Mouse (Mus musculus): Measurements from ENCODE around the gene S100a13.

S100a13 gene

DNA sequence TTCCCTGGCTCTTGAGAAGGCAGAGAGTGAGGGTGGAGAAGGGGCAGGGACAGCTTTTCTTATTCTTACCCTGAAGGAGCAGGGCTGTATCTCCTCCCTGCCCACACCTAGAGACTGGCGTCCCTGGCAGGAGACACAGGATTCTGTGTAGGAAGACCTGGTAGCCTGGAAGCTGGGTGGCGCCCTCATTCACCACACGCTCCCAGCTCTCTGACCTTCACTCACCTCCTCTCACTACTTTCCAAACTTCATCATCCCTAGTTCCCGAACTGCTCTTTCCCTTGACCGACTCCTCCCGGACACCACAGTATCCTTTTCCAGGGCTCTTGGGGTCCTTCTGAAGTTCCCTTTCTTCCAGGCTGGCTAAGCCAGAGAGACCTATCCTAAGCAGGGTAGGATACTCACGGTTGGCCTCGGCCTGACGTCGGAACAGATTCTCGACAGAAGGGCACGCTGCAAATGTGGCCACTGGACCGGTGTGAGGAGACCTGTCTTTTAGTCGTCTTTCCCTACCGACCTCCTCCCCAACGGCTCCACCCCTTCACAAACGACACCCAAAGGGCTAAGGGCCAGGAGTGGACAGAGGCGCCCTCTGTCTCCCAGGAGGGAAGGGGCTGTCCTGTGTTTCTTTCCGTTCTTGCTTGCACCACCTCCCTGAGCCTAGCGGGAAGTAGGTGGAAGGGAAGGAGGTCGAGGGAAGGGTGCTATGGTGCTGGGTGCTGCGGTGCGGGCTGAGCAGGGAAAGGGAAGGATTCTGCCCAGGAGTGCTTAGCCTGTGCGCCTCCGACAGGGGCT lies at the start of gene S100a13, which contains the start of gene S100a1:
S100a13 (plus strand) TSS at position 640 of the 795 bp plus-strand sequence.
S100a1 (minus strand) TSS at position 597 of the 795 bp plus-strand sequence.
- DNase-seq (ENCODE audit: extremely low spot score, low read depth, low spot score) = no peak

DNA sequence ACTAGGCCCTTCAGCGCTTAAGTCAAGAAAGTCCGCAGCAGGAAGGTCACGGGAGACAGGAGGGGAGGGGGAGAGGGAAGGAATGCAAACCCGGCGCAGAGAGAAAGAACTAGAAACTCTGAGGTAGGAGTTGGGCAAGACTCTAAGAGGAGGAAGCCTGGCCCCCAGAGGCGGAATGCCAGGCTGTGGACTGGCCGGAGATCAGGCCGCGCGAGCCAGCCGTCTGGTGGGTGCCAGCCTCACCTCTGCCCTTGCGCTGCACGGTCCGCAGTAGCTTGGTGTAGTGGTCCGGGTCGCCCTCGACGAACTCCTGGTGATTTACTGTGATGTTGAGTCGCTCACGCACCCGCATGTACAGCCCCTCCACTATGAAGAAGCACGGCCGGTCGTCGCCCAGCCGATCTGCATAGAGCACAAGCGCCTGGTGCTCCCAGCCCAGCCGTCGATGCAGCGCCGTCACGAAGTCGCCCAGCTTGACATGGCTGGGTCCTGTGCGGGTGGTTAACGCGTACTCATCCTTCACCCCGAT lies 49.6 kb upstream of the S100a13 start:
- DNase-seq (ENCODE audit: extremely low spot score, low read depth, low spot score) = no peak

GRCm38 (mm10) chr3:90465081-90465685 lies 49.1 kb upstream of the S100a13 start:
- no peak for DNase-seq (ENCODE audit: extremely low spot score, low read depth, low spot score)

DNA sequence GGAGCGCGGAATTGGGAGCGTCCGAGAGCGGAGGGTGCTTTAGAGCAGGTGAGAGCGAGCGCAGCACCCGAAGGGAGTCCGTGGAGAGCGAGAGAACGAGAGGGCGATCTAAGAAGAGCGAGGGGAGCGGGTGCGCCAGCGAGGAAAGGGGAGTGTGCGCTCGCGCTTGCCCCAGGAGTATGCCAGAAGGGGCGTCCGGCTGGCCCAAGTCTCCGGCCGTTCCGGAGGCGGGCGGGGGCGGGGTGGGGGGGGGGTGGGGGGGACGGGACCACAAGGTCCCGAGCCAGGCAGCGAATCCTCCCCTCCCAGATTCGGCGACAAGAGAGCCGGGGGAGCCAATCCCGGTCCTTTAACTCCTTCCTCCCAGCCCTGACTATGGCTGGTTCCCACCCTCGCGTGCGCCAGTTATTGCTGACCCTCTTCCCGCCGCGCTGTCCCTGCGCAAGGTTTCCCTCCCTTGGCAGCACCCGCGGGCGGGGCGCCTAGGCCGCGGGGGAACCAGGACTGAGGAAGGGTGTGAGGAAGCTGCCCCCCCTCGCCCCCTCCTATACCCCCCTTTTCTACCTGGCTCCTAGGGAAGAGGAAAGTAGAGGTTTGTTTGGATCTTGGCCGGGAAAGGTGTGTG lies 48.4 kb upstream of the S100a13 start, which contains the start of gene Npr1:
Npr1 (minus strand) TSS at position 181 of the 625 bp plus-strand sequence.
- no peak for DNase-seq (ENCODE audit: extremely low spot score, low read depth, low spot score)

GRCm38 (mm10) chr3:90466311-90466766 lies 47.9 kb upstream of the S100a13 start:
- DNase-seq (ENCODE audit: extremely low spot score, low read depth, low spot score) = no peak

DNA sequence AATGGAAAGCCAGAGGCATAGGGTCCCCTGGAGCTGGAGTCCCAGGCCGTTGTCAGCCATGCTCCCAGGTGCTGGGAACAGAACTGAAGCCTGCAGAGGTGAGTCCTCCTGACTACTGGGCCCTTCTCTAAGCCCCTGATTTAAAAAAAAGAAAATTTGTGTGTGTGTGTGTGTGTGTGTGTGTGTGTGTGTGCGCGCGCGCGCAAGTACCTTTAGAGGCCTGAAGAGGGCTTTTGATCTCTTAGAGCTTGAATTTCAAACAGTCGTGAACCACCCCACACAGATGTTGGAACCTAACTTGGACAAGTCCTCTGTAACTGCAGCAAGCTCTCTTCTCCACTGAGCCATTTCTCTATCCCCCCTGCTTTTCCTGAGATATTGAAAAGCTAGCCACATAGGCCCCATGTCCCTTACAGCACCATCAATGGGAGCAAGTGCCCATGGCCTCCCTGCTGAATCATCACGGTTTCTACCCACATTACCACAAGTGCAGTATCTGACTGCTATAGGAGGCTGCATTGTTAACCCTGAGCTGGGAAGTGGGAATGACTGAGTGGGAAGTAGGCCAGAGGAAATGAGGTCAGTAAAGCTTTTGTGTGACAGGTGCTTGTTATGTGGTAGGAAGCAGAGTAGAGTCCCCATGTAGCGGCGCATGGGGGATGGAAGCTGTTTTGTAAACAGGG lies 46.5 kb upstream of the S100a13 start:
- no peak for DNase-seq (ENCODE audit: extremely low spot score, low read depth, low spot score)

DNA sequence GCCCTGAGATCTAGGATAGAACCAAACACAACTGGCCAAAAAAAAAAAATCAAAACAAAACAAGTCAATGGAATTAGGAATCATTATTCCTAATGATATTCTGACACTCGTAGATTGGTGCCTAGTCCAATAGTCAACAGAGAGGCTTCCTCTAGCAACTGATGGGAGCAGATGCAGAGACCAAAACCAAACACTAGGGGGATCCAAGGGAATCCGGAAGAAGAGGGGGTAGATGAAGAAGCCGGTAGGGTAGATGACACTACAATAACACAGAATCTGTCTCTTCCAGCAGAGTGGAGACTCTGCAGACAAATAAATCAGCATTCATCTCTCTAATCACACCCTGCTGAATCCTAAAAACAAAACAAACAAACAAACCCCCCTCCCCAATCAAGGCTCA lies 42.0 kb upstream of the S100a13 start:
- DNase-seq (ENCODE audit: extremely low spot score, low read depth, low spot score) = no peak

- no peak for DNase-seq (ENCODE audit: extremely low spot score, low read depth, low spot score)
Observed at GRCm38 (mm10) chr3:90475151-90475830, 38.9 kb upstream of the S100a13 start.

DNA sequence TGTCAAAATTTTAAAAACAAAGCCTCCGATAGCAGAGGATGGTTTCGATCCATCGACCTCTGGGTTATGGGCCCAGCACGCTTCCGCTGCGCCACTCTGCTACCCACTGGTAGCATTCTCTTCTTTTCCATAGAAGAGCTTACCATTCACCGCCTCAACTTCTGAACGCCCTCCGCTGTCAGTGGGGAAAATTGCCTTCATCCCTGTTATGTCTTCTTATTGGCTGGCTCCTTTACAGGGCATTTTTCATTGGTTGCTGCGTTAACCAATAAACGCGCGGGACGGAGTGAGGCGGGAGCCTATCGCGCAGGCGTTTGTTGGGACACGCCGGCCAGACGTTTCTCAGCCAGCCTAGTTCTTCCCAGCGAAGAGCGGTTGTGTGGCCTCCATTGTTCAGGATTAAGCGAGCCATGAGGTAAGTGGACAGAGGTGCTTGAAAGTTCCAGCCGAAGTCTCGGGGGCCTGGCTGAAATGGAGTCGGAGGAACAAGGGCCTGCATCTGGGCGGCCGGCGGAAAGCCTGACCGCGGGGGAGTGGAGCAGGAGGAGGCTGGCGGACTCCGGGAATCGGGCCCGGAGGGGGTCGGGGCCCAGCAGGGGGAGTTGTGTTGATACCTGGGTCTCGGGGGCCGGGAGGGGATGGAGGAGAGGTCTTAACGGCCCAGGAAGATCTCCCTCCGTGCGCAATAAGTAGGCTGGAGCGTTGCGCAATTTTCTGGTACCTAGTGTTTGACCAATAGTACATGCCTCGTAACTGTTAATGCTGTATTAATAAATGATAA lies 38.2 kb upstream of the S100a13 start, which contains the start of gene Ilf2:
Ilf2 (plus strand) TSS at position 296 of the 781 bp plus-strand sequence.
- peak; percentile 99 for DNase-seq (ENCODE audit: extremely low spot score, low read depth, low spot score)

GRCm38 (mm10) chr3:90486998-90487397 lies 27.2 kb upstream of the S100a13 start:
- no peak for DNase-seq (ENCODE audit: extremely low spot score, low read depth, low spot score)

GRCm38 (mm10) chr3:90488576-90488975 lies 25.7 kb upstream of the S100a13 start:
- DNase-seq (ENCODE audit: extremely low spot score, low read depth, low spot score) = no peak

GRCm38 (mm10) chr3:90490696-90491256 lies 23.5 kb upstream of the S100a13 start, which contains the start of gene Snapin:
Gene Snapin, minus strand, starts transcription at chr3:90491033.
- peak; percentile 77 for DNase-seq (ENCODE audit: extremely low spot score, low read depth, low spot score)

DNA sequence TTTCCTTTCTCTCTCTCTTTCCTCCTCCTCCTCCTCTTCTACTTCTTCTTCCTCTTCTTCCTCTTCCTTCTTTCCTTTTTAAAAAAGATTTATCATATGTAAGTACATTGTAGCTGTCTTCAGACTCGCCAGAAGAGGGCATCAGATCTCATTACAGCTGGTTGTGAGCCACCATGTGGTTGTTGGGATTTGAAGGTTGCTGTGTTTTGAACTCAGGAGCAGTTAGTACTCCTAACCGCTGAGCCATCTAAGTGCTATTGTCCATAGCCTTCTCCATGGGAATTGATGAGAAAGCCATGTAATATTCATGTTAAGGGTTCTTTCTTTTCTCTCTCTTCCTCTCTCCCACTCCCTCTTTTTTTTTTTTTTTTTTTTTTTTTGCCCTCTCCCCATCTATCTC lies 22.9 kb upstream of the S100a13 start:
- no peak for DNase-seq (ENCODE audit: extremely low spot score, low read depth, low spot score)

GRCm38 (mm10) chr3:90493831-90494540 lies 20.2 kb upstream of the S100a13 start:
- no peak for DNase-seq (ENCODE audit: extremely low spot score, low read depth, low spot score)

DNA sequence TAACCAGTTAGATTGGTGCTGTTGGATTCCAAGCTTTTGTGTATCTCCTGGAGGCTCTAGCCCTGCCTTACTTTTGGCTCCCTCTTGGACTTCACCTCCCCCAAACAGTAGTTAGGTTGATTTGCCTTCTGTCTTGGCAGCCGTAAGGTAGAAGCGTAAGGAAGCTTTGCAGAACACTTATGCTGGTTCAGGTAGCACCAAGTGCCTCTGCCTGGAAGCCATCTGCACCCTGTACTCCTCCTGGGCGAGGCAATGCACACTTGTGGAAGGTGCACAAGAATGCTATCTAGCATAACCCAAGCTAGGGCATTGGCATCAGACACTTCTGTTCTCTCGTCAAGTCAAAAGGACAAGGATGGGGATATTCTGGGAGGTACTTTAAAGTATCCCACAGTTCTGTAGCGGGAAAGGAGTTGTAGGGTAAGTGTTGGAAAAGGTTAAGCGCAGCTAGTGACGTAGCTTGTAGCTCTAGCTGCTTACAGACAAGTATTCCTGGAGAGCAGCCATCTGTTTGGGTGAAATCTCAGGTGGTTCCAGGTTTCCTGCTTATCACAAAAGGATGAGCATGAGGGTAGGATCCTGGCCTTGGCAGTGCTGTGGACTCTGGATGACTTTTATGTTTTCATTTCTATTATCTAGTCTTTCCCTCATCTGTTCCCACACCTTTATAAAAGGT lies 18.2 kb upstream of the S100a13 start:
- DNase-seq (ENCODE audit: extremely low spot score, low read depth, low spot score) = no peak

- DNase-seq (ENCODE audit: extremely low spot score, low read depth, low spot score) = no peak
Observed at GRCm38 (mm10) chr3:90497597-90497996, 16.6 kb upstream of the S100a13 start.

GRCm38 (mm10) chr3:90503444-90503843 lies 10.8 kb upstream of the S100a13 start:
- no peak for DNase-seq (ENCODE audit: extremely low spot score, low read depth, low spot score)

DNA sequence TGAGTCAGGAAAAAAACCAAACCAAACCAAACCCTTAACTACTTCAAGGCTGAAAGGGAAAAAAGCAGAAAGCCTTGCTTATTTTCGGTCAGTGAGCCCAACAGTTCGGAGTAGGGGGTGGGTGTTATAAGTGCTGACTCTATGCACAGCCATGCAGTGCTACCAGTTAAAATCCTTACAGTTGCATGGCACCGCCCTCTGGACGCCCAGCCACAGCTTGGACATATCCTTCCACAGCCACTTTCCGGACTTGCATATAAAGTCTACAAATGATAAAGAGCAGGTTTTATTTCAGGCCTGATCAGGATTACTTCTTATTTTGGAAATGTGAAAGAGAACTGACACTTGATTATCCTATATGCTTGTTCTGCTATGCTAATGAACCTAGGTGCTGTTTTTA lies 9.0 kb upstream of the S100a13 start:
- DNase-seq (ENCODE audit: extremely low spot score, low read depth, low spot score) = no peak

Measured in hindlimb bud, embryonic 11.5 days (tissue).